Mouse (Mus musculus) heart, adult 8-10 months (tissue): ENCODE data around the gene Chkb. TPM values are rescaled to one million over a fixed set of nuclear protein-coding genes. Genes with fewer than 3 reads are reported as not detected.
A peak's percentile ranks its signal among the peaks of the same experiment; 100 is the strongest.

ENCODE experiments used
- DNase-seq: peaks from one replicate; pipeline ENCODE4 v3.0.0; 2022; ENCODE audit warnings: low spot score
- total RNA-seq, 4 experiments: library from RNA; stranded (reverse); gene quantifications; 2 replicates each; pipeline ENCODE4 v1.2.4; 2022

Gene Chkb
- total RNA-seq, result 10 to 100 TPM; 46.7 to 59.6 (median 54.0) TPM

GRCm38 (mm10) chr15:89429352-89430221, at the start of gene Chkb, which contains the start of the genes C730034F03Rik and Gm44502:
Gene Chkb, minus strand, starts transcription at chr15:89429908.
Gene C730034F03Rik, plus strand, starts transcription at chr15:89429589.
Gene Gm44502, minus strand, starts transcription at chr15:89429696.
- DNase-seq, result peak; percentile 92

GRCm38 (mm10) chr15:89478622-89479021, 48.9 kb upstream of the Chkb start:
- no peak for DNase-seq

GRCm38 (mm10) chr15:89477806-89478205, 48.1 kb upstream of the Chkb start:
- no peak for DNase-seq

GRCm38 (mm10) chr15:89477091-89477491, 47.4 kb upstream of the Chkb start, which contains the start of gene Arsa:
Gene Arsa, minus strand, starts transcription at chr15:89477425.
- DNase-seq, result peak; percentile 68

GRCm38 (mm10) chr15:89476475-89476815, 46.7 kb upstream of the Chkb start:
- no peak for DNase-seq

GRCm38 (mm10) chr15:89475611-89476474, 46.1 kb upstream of the Chkb start:
- peak; percentile 96 for DNase-seq

GRCm38 (mm10) chr15:89475293-89475600, 45.5 kb upstream of the Chkb start:
- DNase-seq, result no peak

- no peak for DNase-seq
Observed at GRCm38 (mm10) chr15:89474596-89475292, 45.0 kb upstream of the Chkb start.

- DNase-seq, result no peak
Observed at GRCm38 (mm10) chr15:89473921-89474320, 44.2 kb upstream of the Chkb start.

- no peak for DNase-seq
Observed at GRCm38 (mm10) chr15:89473370-89473769, 43.7 kb upstream of the Chkb start.

GRCm38 (mm10) chr15:89471476-89471875, 41.8 kb upstream of the Chkb start:
- DNase-seq, result no peak

GRCm38 (mm10) chr15:89468577-89468976, 38.9 kb upstream of the Chkb start:
- DNase-seq, result no peak

GRCm38 (mm10) chr15:89465052-89465451, 35.3 kb upstream of the Chkb start:
- DNase-seq, result no peak

- no peak for DNase-seq
Observed at GRCm38 (mm10) chr15:89463334-89464235, 33.9 kb upstream of the Chkb start.

- no peak for DNase-seq
Observed at GRCm38 (mm10) chr15:89462176-89462575, 32.5 kb upstream of the Chkb start.

GRCm38 (mm10) chr15:89461321-89461720, 31.6 kb upstream of the Chkb start:
- no peak for DNase-seq

GRCm38 (mm10) chr15:89460298-89460697, 30.6 kb upstream of the Chkb start:
- DNase-seq, result no peak

- no peak for DNase-seq
Observed at GRCm38 (mm10) chr15:89459821-89460220, 30.1 kb upstream of the Chkb start.

GRCm38 (mm10) chr15:89458942-89459341, 29.2 kb upstream of the Chkb start:
- DNase-seq, result no peak

- DNase-seq, result no peak
Observed at GRCm38 (mm10) chr15:89455642-89456041, 25.9 kb upstream of the Chkb start.

- no peak for DNase-seq
Observed at GRCm38 (mm10) chr15:89454857-89455256, 25.1 kb upstream of the Chkb start.
